Mouse (Mus musculus) monocyte, adult 2 months (primary cell): ENCODE measurements around the gene Tomm70a.
A peak's percentile ranks its signal among the peaks of the same experiment; 100 is the strongest.

Experiments used
- DNase-seq, 2 experiments: peaks; one replicate each; pipeline ENCODE4 v3.0.0; 2022; ENCODE audit warnings: low spot score in 2 of 2, low read depth in 1 of 2

Gene Tomm70a

DNA sequence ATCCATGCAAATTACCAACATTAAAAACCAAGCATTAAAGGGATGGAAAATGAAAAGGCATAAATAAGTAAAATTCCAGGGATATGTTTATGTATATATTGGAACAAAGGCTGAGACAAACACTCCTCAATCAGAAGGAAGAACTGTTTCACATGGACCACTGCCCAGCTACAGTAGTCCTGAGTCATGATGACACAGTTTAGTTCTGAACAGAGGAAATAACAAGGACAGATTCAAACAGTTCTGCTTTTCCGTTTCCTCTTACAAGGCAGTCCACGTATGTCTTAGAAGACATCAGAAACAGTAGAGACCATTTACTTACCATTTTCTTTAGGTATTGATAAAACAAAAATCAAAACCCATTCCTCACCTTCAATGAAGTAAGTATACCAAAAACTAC is 68.0 kb downstream of the Tomm70a start:
- DNase-seq: peak in 1 of 2 experiments; percentile 13

DNA sequence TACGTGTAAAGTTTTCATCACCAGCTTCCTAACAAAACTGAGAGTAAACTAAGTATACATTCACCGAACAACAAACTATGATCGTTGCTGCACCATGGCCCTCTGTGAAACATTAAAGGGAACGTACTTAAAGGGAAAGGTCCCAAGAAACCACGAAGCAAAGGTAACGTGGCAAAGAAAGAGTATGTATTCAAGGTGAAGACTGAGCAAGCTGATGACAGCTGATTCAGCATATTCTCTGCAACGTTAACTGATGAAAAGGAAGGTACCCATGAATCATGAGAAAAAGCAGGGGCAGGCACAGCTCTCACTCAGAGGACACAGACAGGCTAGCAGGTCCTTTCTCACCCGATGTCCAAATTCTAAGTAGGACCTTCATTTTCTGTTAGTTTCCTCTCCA is 68.9 kb downstream of the Tomm70a start:
- no peak for DNase-seq

DNA sequence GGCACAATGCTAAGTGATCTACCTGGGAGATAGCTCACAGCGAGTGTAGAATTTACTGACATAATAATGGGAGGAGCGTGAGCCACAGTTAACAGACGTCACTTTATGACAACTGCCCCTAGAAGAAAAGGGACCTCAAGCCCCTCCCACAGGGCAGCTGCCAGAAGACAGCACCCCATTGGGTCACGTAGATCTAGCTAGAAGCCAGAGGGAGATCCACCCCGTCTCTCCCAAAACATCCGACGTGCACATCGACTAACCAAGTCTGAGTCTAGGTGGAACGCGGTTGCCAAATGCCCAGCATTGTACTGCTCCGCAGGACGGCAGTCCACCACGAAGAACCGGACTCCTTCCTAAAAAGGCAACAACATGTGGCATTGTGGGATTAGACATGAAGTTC is 69.7 kb downstream of the Tomm70a start:
- DNase-seq: no peak

DNA sequence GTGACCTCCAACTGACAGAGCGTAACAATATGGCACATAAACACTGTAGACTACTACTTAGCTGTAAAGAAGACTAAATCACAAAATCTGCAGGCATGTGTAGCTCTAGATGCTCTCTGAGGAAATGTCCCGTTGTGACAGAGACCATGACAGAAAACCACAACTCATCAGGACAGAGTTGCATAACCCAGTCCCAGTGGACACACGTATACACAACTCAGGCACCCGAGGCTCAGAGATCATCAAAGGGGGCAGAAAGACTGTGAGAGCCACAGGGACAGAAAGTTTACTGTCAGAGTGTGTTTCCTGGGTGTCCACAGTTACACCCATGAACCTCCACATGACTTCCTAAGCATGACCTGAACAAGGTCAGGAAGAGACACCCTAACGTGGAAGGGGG is 75.1 kb downstream of the Tomm70a start:
- DNase-seq: no peak

DNA sequence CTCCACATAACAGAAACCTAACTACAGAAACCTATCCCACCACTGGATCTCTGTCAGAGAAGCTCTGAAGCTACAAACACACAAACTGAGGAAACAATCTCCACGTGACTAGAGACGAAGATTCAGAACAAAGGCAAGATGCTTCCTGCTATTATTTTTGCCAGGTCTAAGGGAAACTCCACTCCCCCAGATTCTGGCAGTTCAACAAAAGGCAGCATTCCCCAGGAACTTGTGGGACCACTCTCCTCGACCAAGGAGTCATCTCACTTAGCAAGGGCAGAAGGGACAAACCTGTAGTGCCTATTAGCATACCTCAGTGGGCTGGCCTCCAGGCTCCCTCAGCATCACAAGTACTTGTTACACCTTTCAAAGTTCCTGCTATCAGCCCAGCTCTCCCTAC is 75.8 kb downstream of the Tomm70a start:
- no peak for DNase-seq
